26 mouse cellular contexts compared by ENCODE assay signal in genomic region chr8:10559479-10559878, GRCm38 (mm10).
"Had no signal": no experiment of that assay in that cellular context is flagged by ENCODE, and none has a peak within 500 bp of the region (broad histone marks: within the 10 kb centered on the region; RNA-seq: fewer than 3 reads in every experiment).

No protein-coding gene starts in this region.

- H3K36me3 ChIP-seq: heart, embryonic 13.5 days; heart, embryonic 15.5 days; hindbrain, embryonic 15.5 days; limb, embryonic 10.5 days; limb, embryonic 12.5 days; liver, embryonic 13.5 days had no signal

- DNase-seq: gastrocnemius, adult 2 months; gastrocnemius, postnatal 10 days; gastrocnemius, postnatal 25 days; heart, adult 11 months; heart, adult 2 months; heart, postnatal 4 days; kidney, adult 11 months; kidney, adult 2 months; kidney, postnatal 10 days; kidney, postnatal 25 days; kidney, postnatal 4 days; liver; liver, embryonic 13.5 days had no signal

- H3K27me3 ChIP-seq: heart, embryonic 13.5 days; heart, embryonic 15.5 days; hindbrain, embryonic 13.5 days; hindbrain, embryonic 15.5 days; limb, embryonic 12.5 days; liver, embryonic 13.5 days had no signal

- ATAC-seq: hindbrain, postnatal 0 days; intestine, embryonic 16.5 days had no signal

- H3K4me2 ChIP-seq: heart, embryonic 11.5 days; heart, embryonic 13.5 days; heart, embryonic 15.5 days; hindbrain, embryonic 13.5 days; hindbrain, embryonic 15.5 days; limb, embryonic 12.5 days; liver, embryonic 11.5 days; liver, embryonic 13.5 days had no signal

- H3K9me3 ChIP-seq: heart, embryonic 13.5 days; heart, embryonic 15.5 days; hindbrain, embryonic 10.5 days; hindbrain, embryonic 13.5 days; hindbrain, embryonic 15.5 days; limb, embryonic 10.5 days; limb, embryonic 12.5 days; liver, embryonic 13.5 days had no signal

- H3K4me3 ChIP-seq: gastrocnemius, adult 2 months; heart, adult 2 months; heart, embryonic 13.5 days; heart, embryonic 15.5 days; hindbrain, embryonic 10.5 days; hindbrain, embryonic 13.5 days; hindbrain, embryonic 15.5 days; layer of hippocampus, adult 2 months; left cerebral cortex, adult 2 months; limb, embryonic 10.5 days; limb, embryonic 12.5 days; liver, embryonic 13.5 days had no signal

- H3K9ac ChIP-seq: heart, embryonic 13.5 days; heart, embryonic 15.5 days; hindbrain, embryonic 13.5 days; hindbrain, embryonic 15.5 days; limb, embryonic 12.5 days; liver, embryonic 13.5 days had no signal

- H3K4me1 ChIP-seq: heart, embryonic 13.5 days; heart, embryonic 15.5 days; limb, embryonic 10.5 days; limb, embryonic 12.5 days; liver, embryonic 13.5 days had no signal

- H3K27ac ChIP-seq: gastrocnemius, adult 2 months; heart, adult 2 months; heart, embryonic 13.5 days; heart, embryonic 15.5 days; hindbrain, embryonic 10.5 days; hindbrain, embryonic 13.5 days; hindbrain, embryonic 15.5 days; hindbrain, postnatal 0 days; layer of hippocampus, adult 2 months; left cerebral cortex, adult 2 months; limb, embryonic 10.5 days; limb, embryonic 12.5 days; liver, embryonic 13.5 days had no signal
